Mouse (Mus musculus) bone marrow macrophage, adult 2 months (primary cell): ENCODE measurements around the gene Ly6g6e. TPM values are rescaled to one million over a fixed set of nuclear protein-coding genes. Genes with fewer than 3 reads are reported as not detected.
A peak's percentile ranks its signal among the peaks of the same experiment; 100 is the strongest.

Source experiments
- H3K27ac ChIP-seq: 2 replicates; pipeline ENCODE4 v1.5.1; 2012; ENCODE audit warnings: low read depth, low read length; ENCODE audit not compliant: insufficient read depth
- H3K4me1 ChIP-seq: 2 replicates; pipeline ENCODE4 v1.6.1; 2012; ENCODE audit warnings: low read length; ENCODE audit not compliant: control insufficient read depth, insufficient read depth
- H3K4me3 ChIP-seq: 2 replicates; pipeline ENCODE4 v1.5.1; 2012; ENCODE audit warnings: mild to moderate bottlenecking, low read length, moderate library complexity; ENCODE audit not compliant: insufficient read depth
- CTCF ChIP-seq: IDR thresholded peaks from 2 replicates; pipeline ENCODE4 v1.5.1; 2012; ENCODE audit warnings: low read depth, mild to moderate bottlenecking, low read length, moderate library complexity
- POLR2A ChIP-seq: IDR thresholded peaks from 2 replicates; pipeline ENCODE4 v1.6.1; 2012; ENCODE audit warnings: mild to moderate bottlenecking, low read depth, low read length, borderline replicate concordance
- polyA plus RNA-seq: library from polyadenylated mRNA; stranded (reverse); fragments of >200 nt; gene quantifications from 2 replicates; pipeline ENCODE4 v1.2.4, GENCODE M21; 2012; ENCODE audit not compliant: missing spikeins, insufficient read depth, insufficient read length

The Ly6g6e gene
- polyA plus RNA-seq, 1 experiment, result not detected

DNA sequence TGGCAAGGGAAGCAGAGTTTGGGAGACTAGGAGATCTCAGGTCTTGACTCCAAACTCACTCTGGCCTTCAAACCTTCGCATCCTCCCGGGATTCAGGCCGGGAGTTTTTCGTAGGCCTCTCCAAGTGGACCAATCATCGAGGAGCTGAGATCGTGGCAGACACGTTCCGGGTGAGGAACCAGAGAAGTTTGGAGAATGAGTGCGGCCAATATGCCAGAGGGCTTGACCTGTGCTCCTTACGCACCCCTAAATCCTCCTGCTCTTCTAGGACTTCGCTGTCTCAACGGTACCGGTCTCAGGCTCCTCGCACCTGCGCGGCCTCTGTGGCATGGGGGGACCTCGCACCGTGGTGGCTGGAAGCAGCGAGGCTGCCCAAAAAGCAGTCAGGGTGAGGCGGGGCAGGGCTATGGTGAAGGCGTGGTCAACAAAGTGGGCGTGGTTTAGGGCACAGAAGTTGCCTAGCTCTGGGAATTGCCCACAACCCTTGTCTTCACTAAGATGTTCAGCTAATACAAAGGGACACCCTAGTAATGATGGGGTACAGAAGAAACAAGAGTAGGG lies 15.9 kb upstream of the Ly6g6e start:
- TF ChIP-seq CTCF (no peak), POLR2A (no peak)
- Histone ChIP-seq H3K4me3 (no peak overlapping the region), H3K4me1 (0 out of 2 replicates have a peak, but pooled peaks cover 2% of the 10 kb centered on the region), H3K27ac (no peak overlapping the region)

GRCm38 (mm10) chr17:35061299-35061698 lies 15.4 kb upstream of the Ly6g6e start:
- TF ChIP-seq POLR2A, result no peak
- TF ChIP-seq CTCF, result no peak
- Histone ChIP-seq H3K4me1 (0 out of 2 replicates have a peak, but pooled peaks cover 2% of the 10 kb centered on the region), H3K4me3 (no peak overlapping the region)

DNA sequence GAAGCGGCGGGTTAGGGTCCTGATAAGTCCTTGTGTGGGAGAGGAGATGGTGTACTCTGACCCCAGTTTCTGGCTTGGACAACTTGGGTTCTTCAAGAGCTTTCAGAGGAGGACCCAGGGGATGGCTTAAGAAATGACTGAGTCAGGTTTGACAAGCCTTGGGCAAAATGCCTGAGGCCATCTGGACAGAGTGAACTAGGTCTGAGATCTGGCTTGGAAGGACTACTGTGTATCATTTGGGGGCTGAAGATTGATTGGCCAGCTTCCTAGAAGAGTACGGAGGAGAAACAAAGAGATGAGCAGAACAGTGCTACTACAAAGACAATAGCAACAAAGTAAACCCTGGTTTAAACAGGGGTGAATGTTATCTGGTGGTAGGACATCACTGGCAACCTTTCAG lies 13.2 kb upstream of the Ly6g6e start:
- H3K27ac ChIP-seq, result no peak overlapping the region
- 0 out of 2 replicates have a peak, but pooled peaks cover 2% of the 10 kb centered on the region for H3K4me1 ChIP-seq
- TF ChIP-seq POLR2A, result no peak
- TF ChIP-seq CTCF, result no peak
- no peak overlapping the region for H3K4me3 ChIP-seq

More at GRCm38 (mm10) chr17:35061299-35061698, 15.4 kb upstream of the Ly6g6e start:
- no peak overlapping the region for H3K27ac ChIP-seq

- 0 out of 2 replicates have a peak, but pooled peaks cover 2% of the 10 kb centered on the region for H3K4me1 ChIP-seq
- TF ChIP-seq CTCF (no peak), POLR2A (no peak)
- no peak overlapping the region for H3K4me3 ChIP-seq
- no peak overlapping the region for H3K27ac ChIP-seq
Observed at GRCm38 (mm10) chr17:35064378-35064877, 12.3 kb upstream of the Ly6g6e start.

DNA sequence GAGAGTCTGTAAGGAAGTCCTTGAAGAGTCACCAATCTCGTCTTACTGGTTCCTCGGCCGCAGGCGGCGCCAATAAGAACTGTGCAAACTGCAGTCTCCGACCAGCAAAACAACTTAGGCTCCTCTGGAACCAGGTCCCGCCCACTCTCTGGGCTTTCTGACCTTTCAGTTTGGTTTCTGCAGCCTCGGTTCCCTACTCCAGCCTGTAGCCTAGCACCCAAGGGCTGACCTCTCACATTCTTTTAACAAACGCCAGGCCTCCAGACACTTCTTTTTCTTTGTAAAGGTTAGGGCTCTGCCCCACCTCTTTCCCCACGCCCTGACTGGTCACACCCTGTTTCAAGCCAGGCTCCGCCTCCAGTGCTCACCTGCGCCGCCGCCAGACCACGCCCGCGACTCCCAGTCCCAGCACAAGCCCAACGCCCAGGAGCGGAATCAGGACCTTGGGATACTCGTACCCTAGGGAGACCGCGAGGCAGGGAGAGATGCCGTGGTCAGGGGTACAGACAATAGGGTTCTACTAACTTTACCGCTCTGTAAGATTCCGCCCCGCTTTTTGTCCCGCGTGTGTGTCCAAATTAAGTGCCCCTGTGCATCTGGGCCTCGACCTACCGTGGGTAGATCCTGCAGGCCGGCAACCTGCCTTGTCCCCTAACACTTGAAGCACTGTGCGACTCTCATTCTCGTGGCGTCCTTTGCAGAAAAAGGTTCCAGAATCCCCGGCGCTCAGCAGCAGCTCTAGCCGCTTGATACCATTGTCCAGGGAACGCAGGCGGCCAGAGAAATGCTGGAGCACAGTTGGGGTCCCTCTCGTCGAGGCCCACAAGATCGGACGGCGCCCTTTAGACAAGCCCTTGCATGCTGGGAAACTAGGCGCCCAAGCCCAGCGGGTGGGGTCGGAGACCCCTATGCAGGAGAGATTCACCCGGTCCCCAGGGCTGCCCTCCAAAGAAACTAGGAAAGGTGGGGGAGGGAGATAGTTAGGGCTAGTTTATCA lies 11.5 kb upstream of the Ly6g6e start, which contains the start of gene Ly6g6c:
Ly6g6c (plus strand) TSS at position 438 of the 997 bp plus-strand sequence.
- Histone ChIP-seq H3K27ac (no peak within 1 kb of the TSS), H3K4me3 (peak within 1 kb of the TSS; percentile 48), H3K4me1 (0 out of 2 replicates have a peak, but pooled peaks cover 2% of the 10 kb centered on the region)
- TF ChIP-seq CTCF (no peak), POLR2A (no peak)

DNA sequence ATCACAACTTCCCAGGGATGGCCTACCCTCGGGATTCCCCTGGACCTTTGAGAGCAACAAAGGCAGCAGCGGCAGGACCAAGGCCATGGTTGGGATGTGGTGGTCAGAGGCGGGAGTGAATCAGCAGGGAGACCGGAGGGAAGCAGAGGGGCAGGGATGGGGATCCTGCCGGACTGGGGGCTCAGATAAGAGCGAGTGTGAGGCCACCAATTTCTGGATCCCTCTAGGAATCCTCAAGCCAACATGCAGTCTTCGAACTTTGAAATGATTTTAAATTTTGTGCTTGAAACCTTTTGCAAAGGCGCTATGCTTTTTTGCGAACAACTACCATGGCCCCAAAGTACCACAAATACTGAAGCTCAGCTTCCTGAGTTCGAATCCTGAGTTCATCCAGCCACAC lies 10.6 kb upstream of the Ly6g6e start, which contains the start of gene Mpig6b:
Mpig6b (minus strand) TSS at position 101 of the 400 bp plus-strand sequence.
- 0 out of 2 replicates have a peak, but pooled peaks cover 2% of the 10 kb centered on the region for H3K4me1 ChIP-seq
- TF ChIP-seq POLR2A, result no peak
- TF ChIP-seq CTCF, result no peak
- no peak within 1 kb of the TSS for H3K27ac ChIP-seq
- H3K4me3 ChIP-seq, result peak within 1 kb of the TSS; percentile 48

DNA sequence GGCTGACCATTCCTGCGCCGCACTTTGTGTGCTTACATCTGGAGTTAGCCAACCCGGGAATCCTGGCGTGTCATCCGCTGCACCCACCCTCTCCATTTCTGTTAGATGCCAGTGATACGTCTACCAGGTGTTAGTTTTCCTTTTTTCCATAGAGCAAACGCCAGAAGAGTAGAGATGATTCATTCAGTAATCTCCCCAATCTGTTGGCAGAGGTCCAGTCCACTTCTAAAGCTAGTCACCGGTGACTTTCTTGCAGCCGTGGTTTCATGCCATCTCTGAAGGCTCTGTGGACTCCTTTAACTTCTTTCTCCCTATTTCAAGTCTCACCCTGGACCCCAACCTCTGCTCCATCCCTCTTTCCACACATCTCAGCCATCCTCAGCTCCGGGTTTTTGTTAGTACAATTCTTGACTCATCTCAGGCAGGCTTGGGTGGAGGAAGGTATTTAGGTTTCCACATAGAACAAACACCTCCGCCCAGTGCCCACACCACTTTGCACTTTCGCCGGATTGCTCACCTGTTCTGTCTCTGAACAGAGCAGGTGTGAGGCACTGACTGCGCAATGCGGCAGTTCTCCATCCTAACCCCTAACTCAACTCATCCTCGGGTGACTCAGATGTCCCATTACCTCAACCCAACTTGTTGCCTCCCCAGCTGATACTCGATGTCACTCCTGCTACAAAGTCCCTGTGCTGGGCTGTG lies 8.3 kb upstream of the Ly6g6e start:
- no peak overlapping the region for H3K4me3 ChIP-seq
- no peak overlapping the region for H3K27ac ChIP-seq
- 0 out of 2 replicates have a peak, but pooled peaks cover 2% of the 10 kb centered on the region for H3K4me1 ChIP-seq
- TF ChIP-seq CTCF (no peak), POLR2A (no peak)

DNA sequence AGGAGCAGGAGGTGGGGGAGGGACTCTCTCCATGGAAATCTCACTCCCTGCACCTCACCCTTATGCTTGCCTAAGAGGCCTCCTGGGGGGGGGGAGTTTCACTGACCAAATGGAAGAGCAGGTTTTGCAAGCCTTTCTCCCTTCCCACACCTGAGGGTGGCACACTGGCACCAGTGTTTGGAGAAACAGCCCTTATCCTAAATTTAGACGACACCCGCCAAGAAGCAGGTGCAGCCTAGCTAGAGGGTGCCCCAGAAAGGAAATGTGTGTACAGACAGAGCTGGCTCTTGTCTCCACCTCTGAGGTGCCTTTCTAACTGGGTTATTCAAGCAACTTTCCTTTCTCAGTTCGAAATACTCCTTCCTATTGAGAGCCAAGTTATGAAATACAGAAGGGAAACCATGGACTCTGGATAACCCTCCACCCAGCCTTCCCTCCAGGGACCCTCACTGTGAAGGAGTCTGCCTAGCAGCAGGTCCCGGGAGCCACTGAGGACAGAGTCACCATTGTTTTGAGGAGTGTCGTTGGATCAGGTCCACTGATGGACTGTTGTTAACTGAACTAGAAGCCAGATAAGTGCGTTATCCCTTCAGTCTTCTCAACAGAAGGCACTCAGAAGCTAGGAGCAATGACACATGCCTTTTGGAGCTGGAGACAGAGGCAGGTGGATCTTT lies 6.0 kb upstream of the Ly6g6e start:
- Histone ChIP-seq H3K27ac (no peak overlapping the region), H3K4me3 (no peak overlapping the region), H3K4me1 (no peaks in the 10 kb centered on the region)
- TF ChIP-seq CTCF (no peak), POLR2A (no peak)

- H3K27ac ChIP-seq, result no peak overlapping the region
- no peaks in the 10 kb centered on the region for H3K4me1 ChIP-seq
- TF ChIP-seq POLR2A, result no peak
- TF ChIP-seq CTCF, result no peak
- H3K4me3 ChIP-seq, result no peak overlapping the region
Observed at GRCm38 (mm10) chr17:35071454-35071853, 5.2 kb upstream of the Ly6g6e start.
